Mouse (Mus musculus) layer of hippocampus, postnatal 10 days (tissue): ENCODE results near the gene Bbs1. TPM values are rescaled to one million over a fixed set of nuclear protein-coding genes. Genes with fewer than 3 reads are reported as not detected.
"Not testable (repeated sequence)": the region's sequence is repeated elsewhere in the genome, so short reads cannot be mapped to it uniquely, and the experiment has no call there.

ENCODE experiments used
- DNase-seq, 2 experiments: peaks; one replicate each; pipeline ENCODE4 v3.0.0; 2021; ENCODE audit warnings: low spot score in 2 of 2
- total RNA-seq, 2 experiments: library from RNA; stranded (reverse); gene quantifications; 2 replicates each; pipeline ENCODE4 v1.2.3; 2021

Gene Bbs1
- total RNA-seq, 2 experiments from 2014 or later = 31.3 to 34.8 TPM

GRCm38 (mm10) chr19:4889791-4890190, 16.6 kb downstream of the Bbs1 start:
- DNase-seq = no peak

GRCm38 (mm10) chr19:4883961-4884360, 22.5 kb downstream of the Bbs1 start:
- no peak for DNase-seq

- DNase-seq = no peak
Measured at GRCm38 (mm10) chr19:4879324-4879703, 27.1 kb downstream of the Bbs1 start.

GRCm38 (mm10) chr19:4878405-4879323, 27.8 kb downstream of the Bbs1 start, which contains the start of gene Zdhhc24:
Zdhhc24 (plus strand) TSS chr19:4878668.
- DNase-seq = peak; percentile 99

- DNase-seq = no peak
Measured at GRCm38 (mm10) chr19:4877785-4878184, 28.6 kb downstream of the Bbs1 start, which contains the start of gene Actn3. Actn3 (minus strand) TSS chr19:4877909.

GRCm38 (mm10) chr19:4876755-4877154, 29.7 kb downstream of the Bbs1 start:
- DNase-seq = no peak

GRCm38 (mm10) chr19:4876241-4876640, 30.2 kb downstream of the Bbs1 start:
- no peak for DNase-seq

GRCm38 (mm10) chr19:4874613-4875012, 31.8 kb downstream of the Bbs1 start:
- not testable (repeated sequence) for DNase-seq

GRCm38 (mm10) chr19:4865147-4865546, 41.3 kb downstream of the Bbs1 start:
- DNase-seq = peak in 1 of 2 experiments; percentile 25

- no peak for DNase-seq
Measured at GRCm38 (mm10) chr19:4863048-4863447, 43.4 kb downstream of the Bbs1 start.

GRCm38 (mm10) chr19:4859081-4859480, 47.3 kb downstream of the Bbs1 start:
- no peak for DNase-seq

GRCm38 (mm10) chr19:4855951-4856350, 50.5 kb downstream of the Bbs1 start:
- DNase-seq = no peak

- DNase-seq = no peak
Measured at GRCm38 (mm10) chr19:4855470-4855820, 51.0 kb downstream of the Bbs1 start.

GRCm38 (mm10) chr19:4854552-4855469, 51.6 kb downstream of the Bbs1 start, which contains the start of gene Ctsf:
Ctsf (plus strand) TSS chr19:4855130.
- DNase-seq = peak; percentile 84 to 89

- DNase-seq = no peak
Measured at GRCm38 (mm10) chr19:4850281-4850680, 56.1 kb downstream of the Bbs1 start.

- DNase-seq = no peak
Measured at GRCm38 (mm10) chr19:4849800-4850199, 56.6 kb downstream of the Bbs1 start.

GRCm38 (mm10) chr19:4847490-4847889, 58.9 kb downstream of the Bbs1 start:
- DNase-seq = no peak

GRCm38 (mm10) chr19:4845846-4846245, 60.6 kb downstream of the Bbs1 start:
- no peak for DNase-seq

GRCm38 (mm10) chr19:4842611-4843010, 63.8 kb downstream of the Bbs1 start:
- DNase-seq = no peak

- DNase-seq = no peak
Measured at GRCm38 (mm10) chr19:4840848-4841247, 65.6 kb downstream of the Bbs1 start.

- peak; percentile 93 to 95 for DNase-seq
Measured at GRCm38 (mm10) chr19:4839149-4839548, 67.3 kb downstream of the Bbs1 start, which contains the start of the genes Ccs and Ccdc87. Ccs (minus strand) TSS chr19:4839332. Ccdc87 (plus strand) TSS chr19:4839366.
